Mouse (Mus musculus) thymus, adult 2 months (tissue): ENCODE measurements around the gene Gm49361.

Source experiments
- CTCF ChIP-seq: fragments of 200-500 bp; IDR thresholded peaks from 2 replicates; pipeline ENCODE4 v1.5.1; 2012; ENCODE audit warnings: mild to moderate bottlenecking, control low read depth, low read length, moderate library complexity, borderline replicate concordance; ENCODE audit not compliant: control insufficient read depth, poor library complexity, insufficient read depth; ENCODE audit errors: extremely low read depth
- POLR2A ChIP-seq: fragments of 200-500 bp; IDR thresholded peaks from 2 replicates; pipeline ENCODE4 v1.6.1; 2012; ENCODE audit warnings: mild to moderate bottlenecking, low read length, control low read depth, moderate library complexity; ENCODE audit not compliant: control insufficient read depth, poor library complexity, insufficient read depth; ENCODE audit errors: extremely low read depth

- TF ChIP-seq CTCF (no peak), POLR2A (no peak)
Measured at GRCm38 (mm10) chr14:57711059-57711458, 34.8 kb downstream of the Gm49361 start.
